Mouse (Mus musculus) inflammation-experienced regulatory T-cells, adult 16 weeks (primary cell): ENCODE results near the gene Olfr1317. TPM values are rescaled to one million over a fixed set of nuclear protein-coding genes. Genes with fewer than 3 reads are reported as not detected.

Source experiments
- polyA plus RNA-seq: library from polyadenylated mRNA; unstranded; fragments of 100-300 nt; shearing (Covaris generic); gene quantifications from one replicate; pipeline ENCODE4 v1.2.1, GENCODE M21; 2017

Gene Olfr1317
- polyA plus RNA-seq, result not detected

DNA sequence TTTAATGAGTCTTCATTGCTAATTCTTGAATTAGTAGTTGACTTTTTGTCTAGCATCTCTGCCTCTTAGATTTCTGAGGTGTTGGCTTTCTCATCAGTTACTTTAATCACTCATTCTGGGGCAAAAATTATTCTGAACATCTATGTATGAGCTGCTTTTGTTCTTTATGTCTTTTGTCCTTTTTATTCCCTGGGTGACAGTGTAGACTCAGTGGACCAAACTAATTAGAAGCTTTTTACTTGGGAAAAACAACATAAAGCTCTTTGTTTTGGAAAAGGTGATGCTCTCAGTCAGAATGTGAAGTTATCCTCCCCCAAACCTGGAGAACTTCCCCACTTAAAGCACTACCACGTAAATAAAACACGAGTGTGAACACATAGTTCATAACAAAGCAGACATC is at the start of gene Olfr1317:
Gene Olfr1317, plus strand, starts transcription at position 301 of the 400 bp plus-strand sequence.

DNA sequence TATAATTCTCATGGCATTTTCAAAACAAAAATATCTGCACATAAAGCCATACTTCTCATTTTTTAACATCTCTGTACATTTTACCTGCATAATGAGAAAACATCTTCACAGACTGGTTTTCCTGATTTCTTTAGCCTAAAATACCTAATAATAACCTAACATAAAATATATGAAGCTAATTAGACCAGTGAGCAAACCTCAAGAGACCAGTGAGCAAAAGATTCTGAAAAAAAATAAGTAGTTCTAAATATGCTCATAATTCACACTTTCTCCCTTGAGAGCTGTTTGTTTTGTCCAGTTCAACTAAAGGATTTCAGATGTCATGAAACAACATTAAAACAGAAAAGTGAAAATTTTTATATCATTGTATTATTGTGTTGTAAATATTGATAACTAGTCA is 43.4 kb upstream of the Olfr1317 start, which contains the start of gene Olfr1314:
Gene Olfr1314, minus strand, starts transcription at position 101 of the 400 bp plus-strand sequence.

DNA sequence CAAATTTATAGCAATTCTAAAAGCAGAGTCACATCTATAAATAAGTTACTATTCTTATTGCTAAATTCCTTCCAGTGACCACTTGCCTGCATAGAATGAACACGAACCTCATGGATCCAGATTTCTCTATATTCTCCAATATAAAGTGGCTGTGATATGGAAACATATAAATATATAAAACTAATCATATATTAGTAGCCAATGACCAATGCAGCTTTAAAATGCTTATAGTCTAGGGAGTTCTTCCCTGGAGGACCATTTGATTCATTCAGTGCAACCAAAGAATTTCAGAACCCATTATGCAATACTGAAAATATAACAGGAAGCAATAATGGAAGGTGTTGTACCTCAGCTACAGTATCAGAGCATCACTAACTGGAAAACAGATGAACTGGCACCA is 24.8 kb upstream of the Olfr1317 start, which contains the start of gene Olfr1315-ps1:
Gene Olfr1315-ps1, minus strand, starts transcription at position 101 of the 400 bp plus-strand sequence.

DNA sequence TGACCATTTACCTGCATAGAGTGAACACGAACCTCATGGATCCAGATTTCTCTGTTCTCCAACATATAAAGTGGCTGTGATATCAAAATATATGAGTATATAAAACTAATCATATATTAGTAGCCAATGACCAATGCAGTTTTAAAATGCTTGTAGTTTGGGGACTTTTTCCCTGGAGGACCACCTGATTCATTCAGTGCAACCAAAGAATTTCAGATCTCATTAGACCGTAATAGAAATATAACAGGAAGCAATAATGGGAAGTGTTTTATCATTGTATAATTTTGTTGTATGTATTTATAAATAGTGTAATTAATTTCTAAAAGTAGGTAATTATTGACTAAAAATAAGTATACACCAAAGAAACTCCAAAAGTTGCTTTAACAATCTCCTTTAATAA is 5.3 kb upstream of the Olfr1317 start, which contains the start of gene Olfr1316:
Gene Olfr1316, minus strand, starts transcription at position 101 of the 400 bp plus-strand sequence.

DNA sequence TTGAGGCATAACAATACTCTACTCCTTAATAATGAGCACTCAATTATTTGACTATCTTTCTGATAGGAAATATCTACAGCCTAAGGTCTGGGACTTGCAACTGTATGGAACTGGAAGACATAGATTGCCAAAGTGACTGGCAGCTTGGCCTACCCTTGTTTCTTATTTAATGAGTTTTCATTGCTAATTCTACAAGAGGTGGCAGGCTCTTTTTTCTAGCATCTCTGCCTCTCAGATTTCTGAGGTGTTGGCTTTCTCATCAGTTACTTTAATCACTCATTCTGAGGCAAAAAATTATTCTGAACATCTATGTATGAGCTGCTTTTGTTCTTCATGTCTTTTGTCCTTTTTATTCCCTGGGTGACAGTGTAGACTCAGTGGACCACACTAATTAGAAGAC is 13.8 kb downstream of the Olfr1317 start, which contains the start of gene Olfr1318:
Gene Olfr1318, plus strand, starts transcription at position 301 of the 400 bp plus-strand sequence.

Other genes starting within 250 kb of the Olfr1317 start
- gene Olfr1306, start 224.1 kb upstream of the Olfr1317 start, polyA plus RNA-seq, result not detected
- 0.02 TPM for gene Olfr1307, start 190.9 kb upstream of the Olfr1317 start, polyA plus RNA-seq
- not detected for gene Olfr1308, start 175.4 kb upstream of the Olfr1317 start, polyA plus RNA-seq
- not detected for gene Olfr1309, start 150.0 kb upstream of the Olfr1317 start, polyA plus RNA-seq
- not detected for gene Olfr1310, start 127.6 kb upstream of the Olfr1317 start, polyA plus RNA-seq
- gene Olfr1311, start 115.9 kb upstream of the Olfr1317 start, polyA plus RNA-seq, result not detected
- not detected for gene Olfr1312, start 90.1 kb upstream of the Olfr1317 start, polyA plus RNA-seq
- not detected for gene Olfr1313, start 62.5 kb upstream of the Olfr1317 start, polyA plus RNA-seq
- gene Olfr1314, start 43.5 kb upstream of the Olfr1317 start, polyA plus RNA-seq, result not detected
- gene Olfr1315-ps1, start 24.9 kb upstream of the Olfr1317 start, polyA plus RNA-seq, result not detected
- not detected for gene Olfr1316, start 5.4 kb upstream of the Olfr1317 start, polyA plus RNA-seq
- not detected for gene Olfr1318, start 13.9 kb downstream of the Olfr1317 start, polyA plus RNA-seq
- gene Lpcat4, start 99.1 kb downstream of the Olfr1317 start, polyA plus RNA-seq, result 88.3 TPM
- not detected for gene Nutm1, start 119.0 kb downstream of the Olfr1317 start, polyA plus RNA-seq
- gene Nop10, start 121.6 kb downstream of the Olfr1317 start, polyA plus RNA-seq, result 157 TPM
- 109 TPM for gene Slc12a6, start 125.5 kb downstream of the Olfr1317 start, polyA plus RNA-seq
- gene Gm21985, start 126.0 kb downstream of the Olfr1317 start, polyA plus RNA-seq, result not detected
- 98.7 TPM for gene Emc4, start 227.7 kb downstream of the Olfr1317 start, polyA plus RNA-seq
- gene Katnbl1, start 238.9 kb downstream of the Olfr1317 start, polyA plus RNA-seq, result 24.6 TPM